Mouse (Mus musculus): ENCODE data around the gene Treh. TPM values are rescaled to one million over a fixed set of nuclear protein-coding genes. Genes with fewer than 3 reads are reported as not detected.

The Treh gene
- polyA plus RNA-seq, 1 experiment from 2014 or later: not detected

DNA sequence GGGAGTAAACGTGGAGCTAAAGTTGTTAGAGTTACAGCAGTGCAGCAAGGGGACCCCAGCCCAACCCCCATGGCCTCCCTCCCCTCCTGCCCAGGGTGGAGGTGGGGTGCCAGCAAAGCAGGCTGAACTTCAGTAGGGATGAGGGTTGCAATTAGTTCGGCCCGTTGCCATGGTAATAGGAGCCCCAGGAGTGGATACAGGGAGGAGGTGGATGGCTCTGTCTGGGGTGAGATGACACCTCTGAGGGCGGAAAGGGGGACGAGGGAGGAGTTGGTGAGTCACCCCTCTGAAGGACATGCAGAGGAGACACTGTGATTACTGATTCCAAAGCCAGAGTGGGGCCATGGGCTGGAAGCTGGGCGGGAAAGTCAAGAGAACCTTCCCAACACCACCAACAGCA is 35.9 kb downstream of the Treh start:
- no peaks in the 10 kb centered on the region for H3K9me3 ChIP-seq
- H3K36me3 ChIP-seq: peaks cover 89% of the 10 kb centered on the region
- 23% methylated on average over 6 of the region's 6 CpGs for WGBS
- peaks cover 26% of the 10 kb centered on the region for H3K4me1 ChIP-seq (replicated peaks)
- no peak overlapping the region; the same call in 1 of the 2 replicates for H3K27ac ChIP-seq
- peak overlapping the region; percentile 27; the same call in 1 of the 2 replicates for H3K4me3 ChIP-seq
- peak overlapping the region; percentile 65; the same call in 1 of the 2 replicates for H3K9ac ChIP-seq
- H3K27me3 ChIP-seq: peaks cover 4% of the 10 kb centered on the region; the same call in 1 of the 2 replicates
- H3K4me2 ChIP-seq: peak overlapping the region; percentile 55
- ATAC-seq (ENCODE audit: low FRiP score): no peak

DNA sequence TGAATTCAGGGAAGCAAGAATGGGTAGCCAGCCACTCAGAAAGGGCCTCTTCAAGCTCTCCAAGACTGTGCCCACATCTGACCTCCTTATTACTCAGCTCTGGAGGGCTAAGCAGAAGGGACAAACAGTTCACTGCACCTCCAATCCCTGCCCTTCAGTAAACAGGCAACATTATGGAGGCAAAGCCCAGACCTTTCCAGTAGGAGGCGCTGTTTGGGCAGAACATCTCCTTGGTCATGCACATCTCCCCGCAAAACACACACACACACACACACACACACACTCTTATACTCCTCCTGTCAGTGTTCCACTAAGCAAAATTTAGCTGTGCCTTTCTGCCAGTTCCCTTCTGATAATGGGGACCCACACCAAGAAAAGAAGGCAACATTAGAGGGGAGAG is 36.6 kb downstream of the Treh start:
- Histone ChIP-seq H3K36me3 (peaks cover 89% of the 10 kb centered on the region), H3K27ac (no peak overlapping the region), H3K4me2 (no peak overlapping the region), H3K9me3 (no peaks in the 10 kb centered on the region), H3K4me3 (no peak overlapping the region), H3K4me1 (replicated peaks) (peaks cover 30% of the 10 kb centered on the region), H3K27me3 (peaks cover 4% of the 10 kb centered on the region; the same call in 1 of the 2 replicates), H3K9ac (no peak overlapping the region)
- ATAC-seq (ENCODE audit: low FRiP score): no peak
- whole genome bisulfite sequencing: 39% methylated on average over 2 of the region's 2 CpGs

DNA sequence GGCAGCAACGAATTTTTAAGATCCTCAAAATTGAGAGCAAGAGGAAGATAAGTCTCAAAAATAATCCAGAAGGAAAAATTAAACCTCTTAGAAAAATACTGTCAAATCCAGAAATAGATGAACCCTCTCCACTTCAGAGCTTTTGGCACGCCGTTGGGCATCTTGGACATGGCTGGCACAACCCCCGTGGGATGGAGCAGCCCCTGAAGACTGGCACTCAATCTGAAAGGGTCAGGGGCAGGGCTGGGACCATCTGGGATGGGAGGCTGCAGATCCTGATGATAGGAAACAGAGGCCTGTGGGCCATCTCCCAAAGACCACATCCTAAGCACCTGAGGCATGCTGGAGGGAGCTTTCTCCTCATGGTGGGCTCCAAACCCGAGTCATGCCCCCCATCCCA is 37.2 kb downstream of the Treh start:
- no peak overlapping the region for H3K4me2 ChIP-seq
- 0 out of 2 replicates have a peak overlapping the region, but pooled peaks have one; percentile 25 for H3K9ac ChIP-seq
- peaks cover 30% of the 10 kb centered on the region for H3K4me1 ChIP-seq (replicated peaks)
- H3K4me3 ChIP-seq: no peak overlapping the region
- H3K9me3 ChIP-seq: no peaks in the 10 kb centered on the region
- no peak for ATAC-seq (ENCODE audit: low FRiP score)
- 86% methylated on average over 5 of the region's 5 CpGs for WGBS
- no peak overlapping the region for H3K27ac ChIP-seq
- H3K36me3 ChIP-seq: peaks cover 89% of the 10 kb centered on the region
- peaks cover 4% of the 10 kb centered on the region; the same call in 1 of the 2 replicates for H3K27me3 ChIP-seq

DNA sequence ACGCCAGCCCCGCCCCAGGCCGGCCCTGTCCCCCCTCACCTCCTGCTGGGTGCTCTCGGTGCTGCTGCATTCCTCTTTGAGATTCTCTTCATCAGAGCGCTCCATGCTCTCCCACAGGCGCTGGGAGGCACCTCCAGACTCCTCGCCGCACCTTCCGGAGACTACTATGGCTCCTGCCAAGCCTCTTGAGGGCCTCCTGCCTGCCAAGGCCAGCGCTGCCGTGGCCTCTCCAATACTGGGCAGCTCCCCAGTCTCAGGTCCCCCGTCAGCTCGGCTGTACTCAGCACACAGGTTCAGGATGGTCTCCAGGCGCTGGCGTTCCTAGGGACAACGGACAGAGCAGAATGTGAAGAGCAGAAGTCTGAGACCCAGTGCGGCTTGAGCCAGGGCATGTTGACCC is 38.6 kb downstream of the Treh start:
- no peaks in the 10 kb centered on the region for H3K9me3 ChIP-seq
- H3K27me3 ChIP-seq: peaks cover 4% of the 10 kb centered on the region; the same call in 1 of the 2 replicates
- H3K9ac ChIP-seq: no peak overlapping the region
- 75% methylated on average over 17 of the region's 17 CpGs for WGBS
- ATAC-seq (ENCODE audit: low FRiP score): no peak
- no peak overlapping the region for H3K27ac ChIP-seq
- no peak overlapping the region for H3K4me3 ChIP-seq
- peaks cover 89% of the 10 kb centered on the region for H3K36me3 ChIP-seq
- peaks cover 30% of the 10 kb centered on the region for H3K4me1 ChIP-seq (replicated peaks)
- H3K4me2 ChIP-seq: no peak overlapping the region

DNA sequence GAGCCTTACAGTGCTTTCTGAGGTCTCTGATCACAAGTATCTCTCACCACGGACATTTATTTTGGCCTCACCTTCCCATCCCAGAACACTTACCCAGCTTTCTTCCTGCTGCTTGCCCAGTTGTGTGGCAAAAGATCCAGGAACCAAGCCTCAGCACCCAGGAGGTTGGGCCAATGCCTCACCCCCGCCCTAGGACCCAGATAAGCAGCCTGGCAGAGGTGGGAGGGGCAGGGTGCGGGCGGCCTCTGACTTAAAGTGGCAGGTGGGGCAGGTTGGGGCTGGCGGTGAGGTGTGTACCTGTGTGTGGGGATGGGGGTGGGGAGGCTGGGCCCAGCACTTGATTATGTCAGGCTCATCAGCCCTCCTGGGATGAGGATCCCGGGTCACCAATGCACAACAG is 40.0 kb downstream of the Treh start:
- no peak overlapping the region for H3K4me3 ChIP-seq
- H3K36me3 ChIP-seq: peaks cover 91% of the 10 kb centered on the region
- no peaks in the 10 kb centered on the region for H3K9me3 ChIP-seq
- peaks cover 4% of the 10 kb centered on the region; the same call in 1 of the 2 replicates for H3K27me3 ChIP-seq
- no peak overlapping the region for H3K27ac ChIP-seq
- 93% methylated on average over 6 of the region's 6 CpGs for WGBS
- H3K9ac ChIP-seq: peak overlapping the region; percentile 39; the same call in 1 of the 2 replicates
- peaks cover 30% of the 10 kb centered on the region for H3K4me1 ChIP-seq (replicated peaks)
- no peak for ATAC-seq (ENCODE audit: low FRiP score)
- no peak overlapping the region for H3K4me2 ChIP-seq

DNA sequence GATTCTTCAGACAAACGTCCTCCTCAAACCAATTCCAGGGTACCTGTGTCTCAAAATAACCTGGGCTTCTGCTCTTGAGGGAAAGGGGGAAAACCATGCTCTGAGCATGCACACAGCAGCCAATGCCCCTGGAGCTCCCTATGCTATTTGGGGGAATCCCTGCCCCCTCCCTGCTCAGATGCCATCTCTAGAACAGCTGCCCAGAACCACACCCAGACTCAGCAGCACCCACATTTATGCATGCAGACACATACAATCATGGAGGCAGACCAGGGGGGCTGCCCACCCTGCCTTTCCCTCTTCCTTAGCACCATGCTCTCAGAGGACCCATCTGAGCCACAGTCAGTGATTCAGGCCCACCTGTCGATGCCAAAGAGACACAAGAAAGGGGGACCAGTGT is 40.5 kb downstream of the Treh start:
- H3K36me3 ChIP-seq: peaks cover 93% of the 10 kb centered on the region

DNA sequence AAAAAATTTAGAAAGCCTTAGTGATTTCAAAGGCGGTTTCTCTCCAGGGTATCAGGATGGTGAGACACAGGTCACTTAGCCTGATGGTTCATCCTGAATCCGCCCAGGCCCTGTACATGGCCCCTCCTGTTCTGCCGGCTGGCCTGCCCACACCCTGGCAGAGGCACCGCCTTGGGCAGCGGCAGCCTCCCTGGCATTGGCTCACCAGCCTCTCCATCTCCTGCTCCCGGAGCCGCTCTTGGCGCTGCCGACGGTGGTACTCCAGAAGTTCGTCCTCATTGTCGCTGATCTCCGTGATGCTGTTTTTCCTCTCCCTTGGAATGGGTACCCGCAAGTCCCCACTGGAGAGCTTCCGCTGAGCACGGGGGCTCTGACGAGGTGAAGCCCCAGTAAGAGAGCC is 42.1 kb downstream of the Treh start:
- Histone ChIP-seq H3K4me1 (replicated peaks) (peaks cover 36% of the 10 kb centered on the region), H3K27me3 (no peaks in the 10 kb centered on the region), H3K9me3 (no peaks in the 10 kb centered on the region), H3K36me3 (peaks cover 81% of the 10 kb centered on the region), H3K4me2 (no peak overlapping the region), H3K9ac (no peak overlapping the region), H3K4me3 (no peak overlapping the region), H3K27ac (no peak overlapping the region)
- 84% methylated on average over 17 of the region's 17 CpGs for WGBS
- ATAC-seq (ENCODE audit: low FRiP score): no peak

More for the DNA sequence above, 40.5 kb downstream of the Treh start:
- Histone ChIP-seq H3K4me2 (no peak overlapping the region), H3K4me1 (replicated peaks) (peaks cover 30% of the 10 kb centered on the region), H3K9me3 (no peaks in the 10 kb centered on the region), H3K9ac (peak overlapping the region; percentile 39; the same call in 1 of the 2 replicates), H3K27me3 (peaks cover 4% of the 10 kb centered on the region; the same call in 1 of the 2 replicates), H3K4me3 (no peak overlapping the region), H3K27ac (no peak overlapping the region)
- ATAC-seq (ENCODE audit: low FRiP score): no peak
- WGBS: 85% methylated on average over 2 of the region's 2 CpGs

DNA sequence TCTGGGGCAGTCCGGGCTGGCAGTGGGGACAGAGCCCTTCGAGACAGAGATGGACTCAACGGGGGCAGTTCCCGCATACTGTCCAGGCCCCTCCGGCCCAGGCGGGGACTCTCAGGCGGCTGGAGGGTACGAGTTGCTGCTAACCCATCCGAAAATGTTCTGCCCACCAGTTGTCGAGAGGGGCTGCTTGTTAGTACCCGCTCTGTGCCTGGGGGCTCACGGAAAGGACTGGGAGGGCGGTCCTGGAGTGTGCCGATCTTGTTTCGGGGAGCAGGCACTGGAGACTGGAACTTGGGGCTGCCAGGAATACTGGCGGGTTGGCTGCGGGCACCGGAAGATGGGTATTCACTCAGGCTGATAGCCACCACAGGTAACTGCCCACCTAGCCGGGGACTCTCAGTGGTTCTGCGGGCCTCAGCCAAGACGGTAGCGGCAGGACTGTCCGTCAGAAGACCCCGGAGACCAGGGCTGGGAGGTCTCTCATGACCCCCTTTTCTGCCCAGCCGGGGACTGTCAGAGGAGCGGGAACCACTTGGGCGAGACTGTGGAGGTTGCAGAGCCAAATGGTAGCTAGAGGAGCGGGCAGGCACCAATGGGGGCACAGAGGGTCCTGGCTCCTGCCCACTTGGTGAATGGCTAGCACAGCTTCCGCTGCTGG is 42.8 kb downstream of the Treh start:
- Histone ChIP-seq H3K27ac (no peak overlapping the region), H3K4me1 (replicated peaks) (peaks cover 43% of the 10 kb centered on the region), H3K9ac (no peak overlapping the region), H3K9me3 (no peaks in the 10 kb centered on the region), H3K27me3 (no peaks in the 10 kb centered on the region), H3K4me2 (no peak overlapping the region), H3K4me3 (no peak overlapping the region), H3K36me3 (peaks cover 74% of the 10 kb centered on the region)
- no peak for ATAC-seq (ENCODE audit: low FRiP score)
- WGBS: 95% methylated on average over 29 of the region's 29 CpGs

DNA sequence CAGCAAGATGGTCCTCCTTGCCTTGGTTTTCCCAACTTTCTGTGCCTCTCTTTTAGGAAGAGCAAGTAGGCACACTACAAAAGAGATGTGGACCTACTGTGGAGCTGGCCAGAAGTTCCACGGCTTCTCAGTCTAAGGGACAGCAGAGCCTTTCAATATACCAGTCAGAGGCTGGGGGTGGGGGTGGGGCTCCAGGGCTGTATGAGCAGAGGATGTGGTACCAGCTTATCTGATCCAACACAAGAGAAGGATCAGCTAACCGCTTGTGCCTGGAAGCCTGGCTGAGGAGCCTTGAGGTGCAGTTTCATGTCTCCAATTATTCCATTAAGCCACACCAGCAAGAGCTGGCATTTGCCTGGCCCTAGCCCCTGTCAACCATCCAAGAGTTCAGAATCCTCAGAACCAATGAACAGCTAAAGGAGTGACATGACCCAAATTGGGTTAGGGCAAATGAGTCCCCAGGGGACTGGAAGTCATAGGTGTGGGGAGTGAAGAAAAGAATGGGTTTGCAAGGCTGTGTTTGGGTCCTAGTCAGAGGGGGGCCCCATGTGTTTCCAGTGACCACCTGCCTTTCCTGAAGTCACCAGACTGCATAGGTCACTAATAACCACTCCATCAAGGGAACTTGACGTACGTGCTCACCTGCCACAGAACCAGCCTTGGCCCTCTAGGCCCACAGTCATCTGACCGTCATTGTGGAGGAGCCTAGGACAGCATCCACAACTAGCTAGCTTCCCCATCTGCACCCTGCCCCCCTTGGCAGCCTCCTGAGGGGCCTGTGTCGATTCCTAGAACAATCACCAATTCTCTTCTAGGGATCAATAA is 44.2 kb downstream of the Treh start:
- no peak overlapping the region for H3K27ac ChIP-seq
- H3K4me2 ChIP-seq: no peak overlapping the region
- peaks cover 60% of the 10 kb centered on the region for H3K36me3 ChIP-seq
- peak overlapping the region; percentile 26; the same call in 1 of the 2 replicates for H3K9ac ChIP-seq
- no peaks in the 10 kb centered on the region for H3K27me3 ChIP-seq
- H3K4me1 ChIP-seq (replicated peaks): peaks cover 52% of the 10 kb centered on the region
- no peaks in the 10 kb centered on the region for H3K9me3 ChIP-seq
- 79% methylated on average over 6 of the region's 6 CpGs for WGBS
- ATAC-seq (ENCODE audit: low FRiP score): no peak
- no peak overlapping the region for H3K4me3 ChIP-seq

DNA sequence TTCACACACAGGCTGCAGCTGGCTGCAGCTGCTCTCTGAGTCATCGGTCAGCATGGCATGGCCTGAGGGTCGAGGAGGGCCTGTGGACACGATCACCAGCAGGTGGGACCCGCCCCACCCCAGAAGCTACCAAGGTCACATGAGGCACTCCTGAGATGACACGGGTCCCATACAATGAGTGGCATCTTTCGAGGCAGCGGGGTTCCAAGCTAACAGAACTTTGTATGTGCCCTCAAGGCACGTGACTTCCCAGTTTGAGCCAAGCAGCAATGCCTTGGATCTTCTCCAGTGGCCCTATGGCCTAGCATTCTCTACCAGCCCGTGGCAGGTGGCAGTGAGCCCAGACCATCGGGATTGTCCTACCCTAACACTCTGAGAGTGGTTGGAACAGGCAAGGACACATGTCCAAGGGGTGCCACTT is 44.8 kb downstream of the Treh start:
- H3K27me3 ChIP-seq: no peaks in the 10 kb centered on the region
- H3K4me2 ChIP-seq: no peak overlapping the region
- WGBS: 76% methylated on average over 10 of the region's 10 CpGs
- no peak overlapping the region for H3K4me3 ChIP-seq
- H3K36me3 ChIP-seq: peaks cover 54% of the 10 kb centered on the region
- no peak for ATAC-seq (ENCODE audit: low FRiP score)
- H3K9ac ChIP-seq: peak overlapping the region; percentile 26; the same call in 1 of the 2 replicates
- 0 out of 2 replicates have a peak overlapping the region, but pooled peaks have one; percentile 8 for H3K27ac ChIP-seq
- H3K4me1 ChIP-seq (replicated peaks): peaks cover 57% of the 10 kb centered on the region
- no peaks in the 10 kb centered on the region for H3K9me3 ChIP-seq

DNA sequence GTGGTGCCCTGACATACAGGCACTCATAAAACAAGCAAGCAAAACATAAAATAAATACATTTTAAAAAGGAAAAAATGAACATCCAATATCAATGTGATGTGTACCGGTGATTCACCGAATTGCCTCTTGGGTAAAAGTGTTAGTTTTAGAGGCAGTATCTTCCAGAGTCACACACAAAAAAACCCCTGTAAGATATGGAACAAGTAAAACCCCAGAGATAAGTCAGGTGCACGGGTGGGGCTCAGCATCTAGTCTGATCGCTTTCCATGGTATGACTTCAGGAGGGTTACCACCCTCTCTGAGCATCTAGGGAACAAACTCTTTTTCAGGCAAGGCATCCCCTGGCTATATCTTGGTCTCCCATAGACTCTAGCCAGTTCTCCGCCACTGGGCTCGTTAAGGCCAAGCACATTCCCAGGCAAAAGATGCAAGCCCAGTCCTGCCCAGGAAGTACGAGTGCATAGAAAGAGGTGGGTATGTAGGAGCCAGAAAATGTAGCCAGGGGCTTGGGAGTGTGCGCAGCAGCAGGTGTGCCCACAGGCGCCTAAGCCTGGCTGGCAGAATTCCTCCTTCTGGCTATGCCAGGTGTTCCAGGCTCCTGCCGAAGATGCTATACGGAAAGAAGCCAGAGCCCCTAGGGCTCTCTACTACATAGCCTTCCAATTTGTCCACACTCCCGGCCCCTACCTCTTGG is 46.1 kb downstream of the Treh start:
- Histone ChIP-seq H3K9me3 (no peaks in the 10 kb centered on the region), H3K9ac (peak overlapping the region; percentile 92; the same call in 1 of the 2 replicates), H3K4me2 (peak overlapping the region; percentile 88), H3K27me3 (no peaks in the 10 kb centered on the region), H3K4me1 (replicated peaks) (peaks cover 64% of the 10 kb centered on the region), H3K4me3 (0 out of 2 replicates have a peak overlapping the region, but pooled peaks have one; percentile 79), H3K27ac (0 out of 2 replicates have a peak overlapping the region, but pooled peaks have one; percentile 18), H3K36me3 (peaks cover 42% of the 10 kb centered on the region)
- WGBS: 91% methylated on average over 12 of the region's 12 CpGs
- ATAC-seq (ENCODE audit: low FRiP score): no peak

All from hindbrain, embryonic 13.5 days (tissue).